Mouse (Mus musculus) adrenal gland, adult 2 months (tissue): ENCODE measurements around the gene Il1rl2. TPM values are rescaled to one million over a fixed set of nuclear protein-coding genes. Genes with fewer than 3 reads are reported as not detected.

Experiments used
- DNase-seq: peaks from one replicate; pipeline ENCODE4 v3.0.0; 2021
- polyA plus RNA-seq: library from polyadenylated mRNA; depleted of rRNA; stranded (reverse); fragments of >200 nt; gene quantifications from 2 replicates; pipeline ENCODE4 v1.2.3, GENCODE M21; 2012; rRNA removed
- total RNA-seq, 2 experiments: library from RNA; stranded (reverse); gene quantifications; 2 replicates each; pipeline ENCODE4 v1.2.3; 2021

Gene Il1rl2
- total and polyA plus RNA-seq, 3 experiments: 0.35 to 2.6 (median 0.86) TPM

- peak; percentile 33 for DNase-seq
Measured at GRCm38 (mm10) chr1:40380111-40380510, 55.7 kb downstream of the Il1rl2 start.

- DNase-seq: no peak
Measured at GRCm38 (mm10) chr1:40380990-40381389, 56.6 kb downstream of the Il1rl2 start.

DNA sequence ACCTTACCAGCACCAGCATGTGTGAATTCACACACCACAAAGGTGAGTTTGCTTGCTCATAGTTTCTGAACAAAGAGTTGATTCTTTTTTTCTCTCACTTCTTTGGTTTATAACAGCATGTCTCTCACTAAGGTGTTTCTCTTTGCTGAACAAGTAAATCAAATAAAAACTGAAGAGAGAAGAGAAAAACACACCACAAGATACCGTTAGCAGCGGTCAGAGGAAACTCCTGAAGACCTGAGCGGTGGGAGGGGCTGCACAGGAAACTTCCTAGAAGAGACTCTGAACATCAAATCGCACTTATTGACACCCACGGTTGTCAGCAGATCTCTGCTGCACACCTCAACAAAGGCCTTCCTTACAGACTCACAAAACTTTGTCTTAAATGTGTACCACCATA is 58.4 kb downstream of the Il1rl2 start:
- no peak for DNase-seq

DNA sequence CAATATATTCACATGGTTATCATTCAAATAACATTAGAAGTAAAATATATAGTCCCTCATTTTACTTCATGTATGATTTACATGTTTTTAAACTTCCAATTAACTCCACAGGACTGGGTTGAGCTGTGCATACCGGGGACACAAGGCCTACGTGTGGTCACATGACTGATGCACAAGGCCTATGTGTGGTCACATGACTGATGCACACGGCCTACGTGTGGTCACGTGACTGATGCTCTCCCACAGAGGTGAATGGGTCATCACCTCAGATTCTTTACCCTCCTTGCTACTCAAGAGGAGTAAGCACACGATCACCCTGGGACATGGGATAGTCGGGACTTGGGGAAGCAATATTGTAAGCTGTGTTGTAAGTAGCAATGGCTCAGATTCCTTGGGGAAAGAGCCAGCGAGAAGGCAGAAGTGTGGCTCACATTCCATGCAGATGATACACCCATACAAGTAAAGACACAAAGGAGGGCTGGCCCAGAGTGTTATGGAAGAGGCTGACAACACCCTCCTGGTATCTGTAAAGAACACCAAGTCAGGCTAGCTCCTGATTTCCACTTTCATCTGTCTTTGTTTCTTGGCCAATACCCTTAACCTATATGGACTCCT is 60.6 kb downstream of the Il1rl2 start:
- DNase-seq: no peak

GRCm38 (mm10) chr1:40391374-40391773 is 67.0 kb downstream of the Il1rl2 start:
- DNase-seq: no peak

DNA sequence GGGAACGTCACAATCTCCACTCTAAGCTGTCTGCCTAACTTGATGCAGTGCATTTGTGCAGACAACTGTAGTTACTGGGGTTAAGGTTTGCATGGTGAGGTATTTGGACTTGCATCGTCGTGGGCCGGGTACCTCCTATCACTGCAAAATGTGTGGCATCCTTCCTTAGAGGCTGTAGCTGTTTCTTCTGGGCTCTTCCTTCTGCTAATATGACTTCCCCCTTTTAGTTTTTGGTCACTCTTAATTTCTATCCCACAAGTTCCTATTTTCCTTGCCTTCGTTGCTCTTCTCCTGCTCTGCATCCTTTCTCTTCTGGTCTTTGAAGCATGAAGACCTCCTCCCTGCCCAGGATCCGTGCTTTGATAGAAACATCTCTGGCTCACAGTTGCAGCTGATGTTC is 68.1 kb downstream of the Il1rl2 start:
- DNase-seq: no peak

- peak; percentile 28 for DNase-seq
Measured at GRCm38 (mm10) chr1:40393214-40393613, 68.8 kb downstream of the Il1rl2 start.

DNA sequence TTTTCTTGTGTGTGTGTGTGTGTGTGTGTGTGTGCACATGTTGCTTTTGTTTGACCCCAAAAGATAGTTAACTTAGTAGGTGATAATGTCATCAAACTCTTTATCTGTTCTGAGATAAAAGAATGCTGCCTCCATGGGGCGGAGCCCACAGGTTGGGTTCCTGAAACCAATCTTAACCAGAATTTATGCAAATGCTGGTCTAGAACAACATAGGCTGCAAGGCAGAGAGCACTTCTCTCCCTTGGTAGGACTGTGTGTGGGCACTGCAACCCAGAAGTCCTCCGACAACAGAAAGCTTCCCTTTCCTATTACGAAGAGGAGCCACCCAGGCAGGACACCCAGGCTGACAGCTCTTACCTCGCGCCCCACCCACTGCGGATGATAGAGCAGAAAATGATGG is 75.2 kb downstream of the Il1rl2 start:
- DNase-seq: no peak

- no peak for DNase-seq
Measured at GRCm38 (mm10) chr1:40404682-40405081, 80.3 kb downstream of the Il1rl2 start.

DNA sequence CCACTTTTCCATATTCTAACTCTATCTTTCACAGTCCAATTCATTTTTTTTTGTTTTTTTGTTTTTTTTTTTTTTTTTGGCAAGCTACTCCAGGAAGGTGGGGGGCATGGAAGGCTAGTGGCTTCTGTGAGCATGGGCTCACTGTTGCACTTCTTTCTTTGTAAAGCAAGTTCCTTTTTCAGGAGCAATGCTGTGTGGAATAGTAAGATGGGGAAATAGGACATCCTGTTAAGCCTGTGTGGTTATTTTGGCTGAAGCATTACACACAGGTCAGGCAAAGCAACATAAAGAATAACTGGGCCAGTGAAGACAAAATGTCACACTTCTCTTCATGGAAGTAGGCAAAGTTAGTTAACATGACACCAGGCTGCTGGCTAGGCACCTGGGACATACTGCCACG is 85.5 kb downstream of the Il1rl2 start:
- no peak for DNase-seq

DNA sequence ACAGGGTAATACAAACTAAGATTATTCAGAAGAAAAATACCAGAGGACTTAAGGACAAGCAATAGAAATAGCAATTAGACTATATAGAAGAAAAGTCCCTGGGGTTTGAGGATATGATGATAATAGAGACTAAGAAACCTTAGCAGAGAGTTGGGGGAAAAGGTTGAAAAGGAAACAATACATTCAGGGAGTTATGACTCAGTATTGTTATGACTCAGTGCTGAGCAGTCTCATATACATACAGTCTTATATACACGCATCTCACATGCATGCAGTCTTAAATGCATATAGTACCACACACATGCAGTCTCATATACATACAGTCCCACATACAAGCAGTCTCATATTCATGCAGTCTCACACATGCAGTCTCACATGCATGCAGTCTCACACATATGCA is 88.6 kb downstream of the Il1rl2 start:
- no peak for DNase-seq

DNA sequence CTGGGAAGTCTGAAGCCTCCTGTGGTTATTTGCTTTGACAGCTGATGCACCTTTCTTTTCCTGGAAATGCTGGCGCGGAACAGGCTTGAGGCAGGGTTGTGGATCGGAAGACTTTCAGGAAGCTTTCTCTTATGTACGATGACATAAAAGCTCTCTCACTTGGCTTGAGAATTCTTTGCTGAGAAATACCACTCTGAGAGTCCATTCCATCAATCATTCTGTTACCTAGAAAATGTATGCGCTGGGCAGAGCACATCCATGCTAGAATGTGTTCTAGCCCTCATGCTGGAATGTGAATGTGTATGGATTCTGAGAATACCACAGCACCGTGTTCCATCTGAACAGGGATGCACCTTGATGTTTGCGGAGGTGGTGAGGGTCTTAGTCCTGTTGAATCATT is 89.9 kb downstream of the Il1rl2 start:
- DNase-seq: no peak

- no peak for DNase-seq
Measured at GRCm38 (mm10) chr1:40414863-40415656, 90.7 kb downstream of the Il1rl2 start.

GRCm38 (mm10) chr1:40417034-40417433 is 92.6 kb downstream of the Il1rl2 start:
- no peak for DNase-seq

Other genes with a start within 250 kb of the Il1rl2 start
- 1 to 10 TPM; 3.3 to 3.7 TPM for gene Il1r1, start 99.5 kb upstream of the Il1rl2 start, total RNA-seq
- gene Il1r1, start 99.5 kb upstream of the Il1rl2 start, polyA plus RNA-seq: 1.0 and 1.5 TPM in 2 replicates
- under 1 TPM; 0.43 to 0.97 TPM for gene Il1rl1, start 105.0 kb downstream of the Il1rl2 start, total RNA-seq
- gene Il1rl1, start 105.0 kb downstream of the Il1rl2 start, polyA plus RNA-seq: 0.08 and 0.13 TPM in 2 replicates
- under 1 TPM; 0.37 to 0.41 TPM for gene Il18r1, start 140.9 kb downstream of the Il1rl2 start, total RNA-seq
- gene Il18r1, start 140.9 kb downstream of the Il1rl2 start, polyA plus RNA-seq: 0.03 TPM in 1 of 2 replicates, not detected in the other
- gene Il18rap, start 190.8 kb downstream of the Il1rl2 start, total RNA-seq: not detected
- gene Il18rap, start 190.8 kb downstream of the Il1rl2 start, polyA plus RNA-seq: not detected in 2 replicates